Mouse (Mus musculus) heart, postnatal 0 days (tissue): Measurements from ENCODE around the gene Kcnk1.

Source experiments
- CTCF ChIP-seq: IDR thresholded peaks from 2 replicates; pipeline ENCODE4 v1.5.1; 2016; ENCODE audit warnings: antibody characterized with exemption, control low read depth, low read depth
- EP300 ChIP-seq: IDR thresholded peaks from 2 replicates; pipeline ENCODE4 v1.6.1; 2016; ENCODE audit warnings: antibody characterized with exemption, low read depth

- no peak for TF ChIP-seq CTCF
- no peak for TF ChIP-seq EP300
These were observed 35.6 kb upstream of the Kcnk1 start for GRCm38 (mm10) chr8:125959363-125959771.
